Mouse (Mus musculus): ENCODE results near the gene Syt3.

DNA sequence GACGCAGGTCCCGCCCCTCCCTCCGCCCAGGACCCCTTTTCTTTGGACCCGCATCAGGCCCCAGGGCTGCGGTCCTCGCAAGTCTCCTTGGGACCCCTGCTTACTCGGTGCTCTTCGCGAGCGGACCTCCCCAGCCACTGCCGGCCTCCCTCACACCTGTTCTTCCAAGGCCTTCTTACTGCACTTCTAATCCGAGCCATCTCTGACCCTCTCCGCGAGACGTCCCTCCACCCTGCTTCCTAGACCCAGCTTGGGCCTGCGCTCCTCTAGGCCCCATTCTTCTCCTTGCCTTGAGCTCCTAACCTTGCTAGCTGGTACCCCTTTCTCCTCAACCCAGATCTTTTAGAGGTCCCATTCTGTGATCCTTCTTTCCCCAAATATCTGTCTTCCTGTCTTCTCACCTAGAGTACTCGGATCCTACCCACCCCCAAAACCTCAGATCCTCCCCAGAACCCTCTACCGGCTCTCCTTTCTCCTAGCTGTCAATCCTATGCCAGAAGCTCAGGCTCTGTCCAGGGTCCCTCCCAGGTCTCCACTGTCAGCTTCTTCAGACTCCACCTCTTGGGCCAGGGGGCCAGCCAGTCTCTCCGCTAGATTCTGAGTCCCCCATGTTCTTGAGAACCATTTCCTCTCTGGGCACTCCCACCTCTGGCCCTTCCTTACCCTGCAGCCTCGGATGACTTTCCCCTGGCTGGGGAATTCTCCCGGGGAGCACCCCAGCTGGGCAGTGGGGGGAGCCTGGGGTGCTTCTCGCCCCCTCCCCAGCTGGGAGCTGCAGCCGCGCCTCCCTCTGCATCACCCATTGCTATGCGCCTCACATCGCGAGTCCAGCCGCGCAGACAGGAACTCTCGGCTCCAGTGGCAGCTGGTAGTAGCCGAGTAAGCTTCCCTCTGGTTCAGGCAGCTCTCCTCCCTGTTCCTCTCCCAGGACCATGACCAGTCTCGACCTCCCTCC, 45.9 kb downstream of the Syt3 start:
- no peak for TF ChIP-seq CTCF (IDR thresholded peaks at IDR 0.05; ENCODE audit: low read depth, low read length)
- no peak for TF ChIP-seq GATA1 (IDR thresholded peaks at IDR 0.05; ENCODE audit: borderline replicate concordance, low read length)
